ENCODE assay signal across 14 mouse cellular contexts in the genomic region with DNA sequence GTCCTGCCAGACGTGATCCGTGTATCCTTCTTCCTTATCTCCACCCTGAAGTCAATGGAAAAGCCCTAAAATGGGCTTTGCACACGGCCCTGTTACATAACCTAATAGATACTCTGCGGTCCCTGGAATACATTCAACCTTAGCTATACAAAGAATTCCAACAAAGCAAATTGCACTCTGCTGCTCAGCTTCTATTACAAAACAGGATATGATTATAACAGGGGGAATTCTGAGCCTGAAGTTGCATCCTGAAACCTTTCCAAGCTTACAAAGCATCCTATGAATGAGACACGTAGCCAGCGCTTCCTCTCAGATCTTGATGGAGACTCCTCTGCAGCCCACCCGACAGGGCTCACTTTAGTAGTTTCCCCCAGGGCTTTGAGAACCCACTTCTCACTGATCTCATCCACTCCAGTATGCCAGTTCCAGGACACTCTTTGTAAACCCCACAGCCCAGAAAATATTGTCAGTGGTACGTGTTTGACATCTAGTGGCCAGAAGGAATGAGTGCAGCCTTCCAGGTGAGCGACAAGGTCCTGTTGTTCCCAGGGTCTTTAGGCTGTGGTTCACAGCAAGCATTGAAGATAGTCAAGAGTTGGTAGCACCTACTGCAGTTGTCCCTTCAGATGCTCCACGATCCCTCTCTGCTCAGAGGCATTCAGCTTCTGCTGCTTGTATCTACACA.
DNase-seq lines count a peak whose midpoint lies in the region; ATAC-seq and TF ChIP-seq lines count a peak whose summit lies in the region.
"Had no signal": no experiment of that assay in that cellular context is flagged by ENCODE, and none has a peak within 500 bp of the region (broad histone marks: within the 10 kb centered on the region; RNA-seq: fewer than 3 reads in every experiment).

No protein-coding gene starts in this region.

- no peaks in the 10 kb centered on the region for H3K27me3 ChIP-seq in hindbrain, postnatal 0 days (ENCODE audit: insufficient read depth, low read length)
- no peaks in the 10 kb centered on the region for H3K27me3 ChIP-seq in hindbrain, embryonic 10.5 days (ENCODE audit: insufficient read depth, poor library complexity, severe bottlenecking)
- no peaks in the 10 kb centered on the region for H3K27me3 ChIP-seq in midbrain, postnatal 0 days (ENCODE audit: insufficient read depth, low read length)
- no peaks in the 10 kb centered on the region for H3K27me3 ChIP-seq in midbrain, embryonic 16.5 days (ENCODE audit: control insufficient read depth, insufficient read depth, low read depth, low read length)
- no peaks in the 10 kb centered on the region for H3K27me3 ChIP-seq in hindbrain, embryonic 12.5 days
- H3K27me3 ChIP-seq: embryonic facial prominence, embryonic 12.5 days; limb, embryonic 13.5 days; megakaryocyte, embryonic 14.5 days; neural tube, embryonic 15.5 days had no signal

- no peak overlapping the region for H3K4me2 ChIP-seq in hindbrain, postnatal 0 days (ENCODE audit: low read depth, low read length)
- no peak overlapping the region for H3K4me2 ChIP-seq in midbrain, postnatal 0 days (ENCODE audit: low read depth, low read length, poor library complexity, severe bottlenecking)
- H3K4me2 ChIP-seq in midbrain, embryonic 16.5 days (ENCODE audit: low read length): no peak overlapping the region
- no peak overlapping the region for H3K4me2 ChIP-seq in hindbrain, embryonic 12.5 days (replicated peaks)
- H3K4me2 ChIP-seq: embryonic facial prominence, embryonic 12.5 days; hindbrain, embryonic 14.5 days; limb, embryonic 13.5 days; neural tube, embryonic 15.5 days had no signal

- H3K4me1 ChIP-seq in hindbrain, postnatal 0 days (ENCODE audit: insufficient read depth, low read length): no peaks in the 10 kb centered on the region; the same call in 1 of the 2 replicates
- no peaks in the 10 kb centered on the region for H3K4me1 ChIP-seq in hindbrain, embryonic 10.5 days (replicated peaks)
- H3K4me1 ChIP-seq in midbrain, postnatal 0 days (ENCODE audit: insufficient read depth, low read length): no peaks in the 10 kb centered on the region
- no peaks in the 10 kb centered on the region for H3K4me1 ChIP-seq in midbrain, embryonic 16.5 days (ENCODE audit: control insufficient read depth, insufficient read depth, low read length)
- peaks cover 4% of the 10 kb centered on the region for H3K4me1 ChIP-seq in cortical plate, adult 2 months (ENCODE audit: control insufficient read depth, insufficient read depth, low read length)
- no peaks in the 10 kb centered on the region for H3K4me1 ChIP-seq in hindbrain, embryonic 12.5 days
- H3K4me1 ChIP-seq: embryonic facial prominence, embryonic 12.5 days; limb, embryonic 13.5 days; neural tube, embryonic 15.5 days had no signal

- TF ChIP-seq CTCF in hindbrain, postnatal 0 days (IDR thresholded peaks at IDR 0.05; ENCODE audit: low read depth): peak; percentile 61
- TF ChIP-seq CTCF in midbrain, postnatal 0 days (IDR thresholded peaks at IDR 0.05): peak; percentile 56
- peak; percentile 33; the same call in 1 of the 2 replicates for TF ChIP-seq CTCF in cortical plate, adult 2 months (IDR thresholded peaks at IDR 0.05; ENCODE audit: extremely low read depth, insufficient read depth, low read length)

- peaks cover 16% of the 10 kb centered on the region; the same call in 1 of the 2 replicates for H3K36me3 ChIP-seq in hindbrain, postnatal 0 days (ENCODE audit: insufficient read depth, low read length)
- peaks cover 76% of the 10 kb centered on the region for H3K36me3 ChIP-seq in hindbrain, embryonic 10.5 days
- H3K36me3 ChIP-seq in midbrain, postnatal 0 days (ENCODE audit: insufficient read depth, low read length): peaks cover 10% of the 10 kb centered on the region
- H3K36me3 ChIP-seq in midbrain, embryonic 16.5 days (ENCODE audit: control insufficient read depth, insufficient read depth, low read length): peaks cover 9% of the 10 kb centered on the region; the same call in 1 of the 2 replicates
- H3K36me3 ChIP-seq in hindbrain, embryonic 12.5 days: peaks cover 34% of the 10 kb centered on the region
- H3K36me3 ChIP-seq: embryonic facial prominence, embryonic 12.5 days had no signal

- ATAC-seq in hindbrain, postnatal 0 days: no peak
- ATAC-seq in midbrain, postnatal 0 days (ENCODE audit: low FRiP score): no peak
- no peak for ATAC-seq in midbrain, embryonic 16.5 days
- ATAC-seq in hindbrain, embryonic 12.5 days (ENCODE audit: low FRiP score): no peak

- no peak overlapping the region for H3K27ac ChIP-seq in hindbrain, postnatal 0 days
- H3K27ac ChIP-seq in hindbrain, embryonic 10.5 days: no peak overlapping the region
- H3K27ac ChIP-seq in midbrain, postnatal 0 days (ENCODE audit: low read depth, low read length): no peak overlapping the region
- no peak overlapping the region for H3K27ac ChIP-seq in midbrain, embryonic 16.5 days (ENCODE audit: low read length)
- H3K27ac ChIP-seq in cortical plate, adult 2 months (ENCODE audit: insufficient read depth, low read length): no peak overlapping the region
- no peak overlapping the region for H3K27ac ChIP-seq in hindbrain, embryonic 12.5 days
- H3K27ac ChIP-seq: embryonic facial prominence, embryonic 12.5 days; hindbrain, embryonic 14.5 days; limb, embryonic 13.5 days; neural tube, embryonic 15.5 days had no signal

- WGBS in hindbrain, postnatal 0 days: 83% methylated on average over 10 of the region's 10 CpGs
- WGBS in hindbrain, embryonic 10.5 days: 87% methylated on average over 10 of the region's 10 CpGs
- 84% methylated on average over 10 of the region's 10 CpGs for WGBS in midbrain, postnatal 0 days
- 86% methylated on average over 10 of the region's 10 CpGs for WGBS in midbrain, embryonic 16.5 days
- WGBS in hindbrain, embryonic 12.5 days: 86% methylated on average over 10 of the region's 10 CpGs

- no peak for TF ChIP-seq POLR2A in cortical plate, adult 2 months (IDR thresholded peaks at IDR 0.05; ENCODE audit: extremely low read depth, insufficient read depth, low read length)

- no peaks in the 10 kb centered on the region for H3K9me3 ChIP-seq in hindbrain, postnatal 0 days (ENCODE audit: low read length)
- 0 out of 2 replicates have a peak, but pooled peaks cover 3% of the 10 kb centered on the region for H3K9me3 ChIP-seq in hindbrain, embryonic 10.5 days
- no peaks in the 10 kb centered on the region for H3K9me3 ChIP-seq in midbrain, postnatal 0 days (ENCODE audit: low read length)
- no peaks in the 10 kb centered on the region for H3K9me3 ChIP-seq in midbrain, embryonic 16.5 days (replicated peaks; ENCODE audit: control insufficient read depth, low read length, poor library complexity, severe bottlenecking)
- H3K9me3 ChIP-seq in hindbrain, embryonic 12.5 days (replicated peaks): no peaks in the 10 kb centered on the region
- H3K9me3 ChIP-seq: embryonic facial prominence, embryonic 12.5 days; limb, embryonic 13.5 days; megakaryocyte, embryonic 14.5 days; neural tube, embryonic 15.5 days had no signal

- no peak overlapping the region for H3K9ac ChIP-seq in hindbrain, postnatal 0 days (replicated peaks; ENCODE audit: low read length)
- H3K9ac ChIP-seq in midbrain, postnatal 0 days (replicated peaks; ENCODE audit: low read length, poor library complexity, severe bottlenecking): no peak overlapping the region
- no peak overlapping the region for H3K9ac ChIP-seq in midbrain, embryonic 16.5 days (ENCODE audit: low read depth, low read length)
- H3K9ac ChIP-seq in hindbrain, embryonic 12.5 days: no peak overlapping the region
- H3K9ac ChIP-seq: embryonic facial prominence, embryonic 12.5 days; hindbrain, embryonic 14.5 days; limb, embryonic 13.5 days; neural tube, embryonic 15.5 days had no signal

- H3K4me3 ChIP-seq in hindbrain, postnatal 0 days (ENCODE audit: low read length): no peak overlapping the region
- no peak overlapping the region for H3K4me3 ChIP-seq in hindbrain, embryonic 10.5 days
- H3K4me3 ChIP-seq in midbrain, postnatal 0 days (ENCODE audit: low read depth, low read length): no peak overlapping the region
- H3K4me3 ChIP-seq in midbrain, embryonic 16.5 days (ENCODE audit: low read depth, low read length): no peak overlapping the region
- H3K4me3 ChIP-seq in cortical plate, adult 2 months (ENCODE audit: insufficient read depth, low read length): no peak overlapping the region
- no peak overlapping the region for H3K4me3 ChIP-seq in hindbrain, embryonic 12.5 days
- H3K4me3 ChIP-seq: embryonic facial prominence, embryonic 12.5 days; limb, embryonic 13.5 days; megakaryocyte, embryonic 14.5 days; neural tube, embryonic 15.5 days had no signal

- DNase-seq in hindbrain, postnatal 0 days (ENCODE audit: low spot score): peak; percentile 28
- DNase-seq in hindbrain, embryonic 10.5 days (ENCODE audit: low spot score): no peak
- no peak for DNase-seq in midbrain, postnatal 0 days (ENCODE audit: low spot score)
- peak; percentile 24 for DNase-seq in telencephalon, adult 2 months (ENCODE audit: low read depth, low spot score)
- no peak for DNase-seq in MN1 (ENCODE audit: low spot score)
- DNase-seq: thymus, postnatal 14 days had no signal

Comparison
In these comparisons a context has a peak if more than half of its experiments do, and no peak if none do; other contexts are left out.
1. DNase-seq: peak in hindbrain, postnatal 0 days (single experiment) and telencephalon, adult 2 months (single experiment); none in hindbrain, embryonic 10.5 days (single experiment), midbrain, postnatal 0 days (single experiment) and MN1 (single experiment).
2. Peak in every context shown above with its lines, with median percentiles within 50 percentile points of each other: CTCF ChIP-seq.